Mouse (Mus musculus): ENCODE data around the gene Med23. TPM values are rescaled to one million over a fixed set of nuclear protein-coding genes. Genes with fewer than 3 reads are reported as not detected.

Gene Med23
- polyA plus RNA-seq, 1 experiment from 2014 or later = 21.9 TPM

Small RNA genes within 50 kb of the gene (microRNA-seq; reads per million reads assigned to microRNA genes)
- gene Mir6905 = not detected

Other genes starting within 250 kb of the Med23 start
- 3.0 and 3.1 TPM in 2 replicates for gene Enpp1, start 157.8 kb upstream of the Med23 start, polyA plus RNA-seq (2015; fragmentation: Nextera tagmentation; extraction: Ambion mirVana)
- 1.9 and 2.0 TPM in 2 replicates for gene Enpp3, start 27.2 kb upstream of the Med23 start, polyA plus RNA-seq (2015; fragmentation: Nextera tagmentation; extraction: Ambion mirVana)
- 1.7 and 2.3 TPM in 2 replicates for gene Arg1, start 57.5 kb downstream of the Med23 start, polyA plus RNA-seq (2015; fragmentation: Nextera tagmentation; extraction: Ambion mirVana)